Mouse (Mus musculus): Measurements from ENCODE around the gene Kctd13.
"Not testable (repeated sequence)": the region's sequence is repeated elsewhere in the genome, so short reads cannot be mapped to it uniquely, and the experiment has no call there.

Gene Kctd13

DNA sequence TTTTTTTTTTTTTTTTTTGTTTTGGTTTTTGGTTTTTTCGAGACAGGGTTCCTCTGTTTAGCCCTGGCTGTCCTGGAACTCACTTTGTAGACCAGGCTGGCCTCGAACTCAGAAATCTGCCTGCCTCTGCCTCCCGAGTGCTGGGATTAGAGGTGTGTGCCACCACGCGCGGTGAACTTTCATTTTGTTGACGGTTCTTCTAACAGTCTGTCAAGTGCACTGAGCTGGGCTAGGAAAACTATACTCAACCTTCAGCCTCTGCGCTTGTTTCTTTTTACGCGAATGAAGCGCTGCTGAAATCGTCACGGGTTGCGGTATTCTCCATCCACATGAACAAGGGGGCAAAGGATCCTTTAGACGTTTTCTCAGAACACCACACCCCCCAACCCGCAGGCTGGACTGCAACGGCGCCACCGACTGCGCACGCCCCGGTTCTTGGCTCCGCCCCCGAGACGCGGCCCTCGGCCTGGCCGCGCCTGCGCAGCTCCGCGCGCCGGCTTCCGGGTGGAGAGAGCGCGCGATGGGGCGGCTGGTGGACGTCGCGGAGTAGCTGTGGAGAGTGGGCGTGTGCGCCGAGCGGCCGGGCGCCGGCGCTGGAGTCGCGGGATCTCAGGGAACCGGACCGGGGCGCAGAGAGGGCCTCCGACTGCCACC lies at the start of gene Kctd13:
TSS of gene Kctd13 (plus strand) at position 496 of the 654 bp plus-strand sequence.
- DNase-seq, result peak; percentile 93

GRCm38 (mm10) chr7:126881040-126881439 lies 47.6 kb upstream of the Kctd13 start:
- DNase-seq, result peak; percentile 81

GRCm38 (mm10) chr7:126883731-126884181 lies 44.9 kb upstream of the Kctd13 start:
- no peak for DNase-seq

DNA sequence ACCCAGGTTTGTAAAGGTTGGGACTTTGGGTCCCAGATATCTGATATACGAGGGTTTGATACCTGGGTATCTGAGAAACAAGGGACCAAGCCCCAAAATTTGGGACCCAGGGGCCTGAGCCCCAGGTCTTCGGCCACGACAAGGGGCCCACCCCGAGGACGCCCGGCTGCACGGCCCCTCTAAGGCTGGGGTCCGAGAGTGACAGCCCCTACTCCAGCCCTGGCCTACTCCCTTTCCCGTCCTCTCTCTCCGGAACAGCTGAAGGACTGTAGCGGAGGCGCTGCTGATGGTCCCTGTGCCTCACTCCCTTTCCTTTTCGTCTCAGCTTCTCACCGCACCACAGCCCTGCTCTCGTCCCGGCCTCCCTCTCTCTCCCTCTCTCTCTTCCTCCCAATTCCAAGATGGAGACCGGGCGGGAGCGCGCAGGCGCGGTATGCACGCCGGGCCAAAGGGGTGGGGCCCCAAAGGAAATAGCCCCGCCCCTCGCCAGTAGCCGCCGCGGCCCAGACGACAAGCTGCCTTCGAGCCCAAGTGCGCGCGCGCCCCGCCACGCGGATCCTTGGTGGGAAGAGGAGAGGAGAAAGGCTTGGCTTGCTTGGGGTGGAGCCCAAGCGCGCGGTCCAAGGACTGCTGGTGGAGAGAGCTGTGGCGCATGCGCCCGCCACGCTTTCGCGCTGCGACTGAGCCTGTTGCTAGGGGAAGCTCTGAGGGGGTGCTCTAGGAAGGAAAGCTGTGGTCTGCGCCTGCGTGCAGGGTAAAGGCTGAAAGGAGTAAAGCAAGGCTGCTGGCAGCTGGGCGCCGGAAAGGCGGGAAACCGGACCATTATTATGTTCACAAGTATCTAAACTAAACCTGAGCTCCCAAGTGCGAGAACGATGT lies 44.2 kb upstream of the Kctd13 start, which contains the start of gene Taok2:
TSS of gene Taok2 (minus strand) at position 418 of the 879 bp plus-strand sequence.
- peak; percentile 98 for DNase-seq

GRCm38 (mm10) chr7:126887281-126887680 lies 41.4 kb upstream of the Kctd13 start:
- DNase-seq, result no peak

- peak; percentile 63 for DNase-seq
Measured at GRCm38 (mm10) chr7:126888852-126889251, 39.8 kb upstream of the Kctd13 start.

DNA sequence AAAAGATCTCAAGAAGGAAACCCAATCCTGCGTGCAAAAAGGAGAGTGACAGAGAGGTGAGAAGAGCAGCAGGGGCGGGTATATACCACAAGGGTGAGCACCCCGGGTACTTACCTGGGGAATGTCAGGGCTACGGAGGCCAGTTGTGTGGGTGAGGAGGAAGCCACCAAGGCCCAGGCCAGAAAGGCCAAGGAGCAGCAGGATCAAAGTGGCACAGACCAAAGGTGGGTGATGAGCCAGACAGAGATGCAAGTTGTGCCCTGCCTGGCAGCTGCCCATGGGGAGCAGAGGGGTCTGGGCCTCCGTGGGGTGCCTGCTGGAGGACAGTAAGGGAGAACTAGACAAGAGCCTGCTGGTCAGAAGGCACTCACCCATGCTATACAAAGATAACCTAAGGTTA lies 31.8 kb upstream of the Kctd13 start:
- DNase-seq, result no peak

DNA sequence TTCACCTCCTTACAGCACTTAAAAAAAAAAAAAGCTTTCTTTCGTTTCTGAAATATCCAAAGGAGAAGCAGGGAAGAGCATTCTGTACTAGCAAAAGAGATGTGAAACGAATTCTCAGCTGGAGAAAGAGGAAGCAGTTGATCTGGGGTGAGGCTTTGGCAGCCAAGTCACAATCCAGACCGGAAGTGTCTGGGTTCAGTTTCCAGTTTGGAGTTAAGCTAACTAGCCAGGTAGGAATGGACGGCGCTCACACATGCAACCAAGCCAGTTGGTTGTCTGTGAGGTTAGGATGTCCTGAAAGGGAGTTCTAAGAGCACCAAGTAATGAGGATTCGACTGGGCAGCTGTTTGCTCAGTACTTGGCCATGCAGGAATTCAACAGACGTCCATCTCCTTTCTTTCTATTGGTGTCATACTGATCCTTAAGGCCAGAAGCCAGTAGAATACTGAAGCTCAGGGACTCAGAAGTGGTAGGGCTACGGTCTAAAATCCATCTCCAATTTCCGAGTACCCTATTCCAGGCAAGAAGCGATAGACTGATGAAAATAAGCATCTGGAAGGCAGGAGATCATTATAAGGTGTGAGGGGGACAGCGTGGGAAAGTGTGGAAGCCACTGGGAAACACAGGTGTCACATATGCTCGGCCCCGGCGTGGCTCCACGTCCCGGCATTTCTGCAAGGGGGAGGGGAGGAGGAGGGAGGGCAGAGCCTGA lies 31.1 kb upstream of the Kctd13 start:
- peak; percentile 69 for DNase-seq

DNA sequence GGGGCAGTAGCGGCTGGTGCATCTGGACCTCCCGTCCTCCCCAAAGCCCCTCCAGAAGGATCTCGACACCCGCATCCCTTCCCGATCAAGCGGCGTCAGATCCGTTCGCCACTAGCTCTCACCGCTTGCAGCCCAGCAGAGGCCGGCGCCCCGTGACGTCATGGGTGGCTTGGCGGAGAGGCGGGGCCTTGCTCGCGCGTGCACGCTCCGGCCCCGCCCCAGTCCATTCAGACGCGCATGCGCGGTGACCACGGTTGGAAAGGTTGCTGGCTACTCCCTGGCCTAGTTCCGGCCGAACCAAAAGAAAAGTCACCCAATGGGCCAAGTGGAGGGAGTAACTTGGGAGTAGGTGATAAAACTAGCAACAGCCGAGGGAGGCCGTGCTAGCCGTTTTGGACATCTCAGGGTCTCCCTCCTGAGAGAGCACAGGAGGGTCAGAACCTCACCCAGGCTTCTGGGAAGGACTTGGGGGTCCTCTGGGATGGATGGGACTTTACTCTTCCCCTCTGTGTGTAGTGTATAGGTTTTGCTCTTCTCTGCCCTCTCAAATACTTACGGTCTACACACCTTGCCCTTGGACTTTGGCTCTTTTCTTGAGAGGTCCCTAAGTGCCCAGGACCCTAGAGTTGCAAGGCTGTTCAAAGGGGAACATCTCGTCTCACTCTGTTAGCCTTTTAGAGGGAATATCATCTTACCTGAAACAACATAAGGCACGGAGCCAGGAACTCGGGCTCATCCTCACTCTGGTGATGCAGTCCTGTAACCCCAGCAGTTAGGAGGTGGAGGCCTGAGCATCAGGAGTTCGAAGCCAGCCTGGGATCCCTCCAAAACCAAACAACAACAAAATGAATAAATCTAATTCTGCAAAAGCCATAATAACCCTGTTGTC lies 30.3 kb upstream of the Kctd13 start:
- DNase-seq, result peak; percentile 97

DNA sequence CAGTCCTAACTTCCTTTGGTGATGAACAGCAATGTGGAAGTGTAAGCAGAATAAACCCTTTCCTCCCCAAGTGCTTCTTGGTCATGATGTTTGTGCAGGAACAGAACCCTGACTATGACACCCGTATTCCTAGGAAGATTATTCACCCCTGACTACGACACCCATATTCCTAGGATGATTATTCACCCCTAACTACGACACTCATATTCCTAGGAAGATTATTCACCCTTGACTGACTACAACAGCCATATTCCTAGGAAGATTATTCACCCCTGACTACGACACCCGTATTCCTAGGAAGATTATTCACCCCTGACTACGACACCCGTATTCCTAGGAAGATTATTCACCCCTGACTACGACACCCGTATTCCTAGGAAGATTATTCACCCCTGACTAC lies 28.9 kb upstream of the Kctd13 start:
- DNase-seq, result not testable (repeated sequence)

DNA sequence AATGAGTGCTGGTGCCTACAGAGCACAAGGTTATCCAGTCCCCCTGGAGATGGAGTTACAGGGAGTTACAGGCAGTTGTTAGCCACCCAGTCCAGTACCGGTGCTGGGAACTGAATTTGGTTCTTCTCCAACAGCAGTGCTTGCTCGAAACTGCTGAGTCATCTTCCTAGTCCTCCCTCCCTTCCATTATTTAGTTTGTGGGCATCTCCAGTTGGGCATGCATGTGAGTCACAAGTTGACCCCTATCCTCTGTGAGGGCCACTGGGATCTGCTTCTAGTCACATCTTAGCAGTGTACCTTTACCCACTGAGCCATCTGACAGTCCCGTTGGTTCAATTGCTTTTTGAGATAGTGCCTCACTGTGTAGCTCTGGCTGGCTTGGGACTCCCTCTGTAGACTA lies 23.1 kb upstream of the Kctd13 start:
- no peak for DNase-seq

- no peak for DNase-seq
Measured at GRCm38 (mm10) chr7:126914844-126915243, 13.8 kb upstream of the Kctd13 start.

DNA sequence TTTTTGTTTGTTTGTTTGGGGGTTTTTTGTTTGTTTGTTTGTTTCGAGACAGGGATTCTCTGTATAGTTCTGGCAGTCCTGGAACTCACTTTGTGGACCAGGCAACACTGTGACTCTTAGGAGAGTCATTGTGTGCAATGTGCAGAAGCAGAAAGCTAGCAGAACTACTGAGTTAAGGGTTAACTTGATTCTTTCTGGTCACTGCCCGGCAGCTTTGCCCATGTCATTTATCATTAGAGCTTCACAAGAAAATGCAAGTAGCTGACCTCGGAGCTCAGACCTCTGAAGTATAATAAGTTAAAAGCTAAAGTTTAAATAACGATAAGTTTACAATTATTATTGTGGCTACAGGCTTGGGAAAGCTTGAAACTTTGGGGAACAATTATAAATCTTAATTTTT lies 10.3 kb upstream of the Kctd13 start:
- DNase-seq, result not testable (repeated sequence)

- DNase-seq, result no peak
Measured at GRCm38 (mm10) chr7:126919973-126920372, 8.7 kb upstream of the Kctd13 start.

GRCm38 (mm10) chr7:126921563-126921962 lies 7.1 kb upstream of the Kctd13 start:
- no peak for DNase-seq

GRCm38 (mm10) chr7:126922624-126923060 lies 6.0 kb upstream of the Kctd13 start, which contains the start of gene Tmem219:
Tmem219 (minus strand) TSS chr7:126922917.
- DNase-seq, result peak; percentile 84

DNA sequence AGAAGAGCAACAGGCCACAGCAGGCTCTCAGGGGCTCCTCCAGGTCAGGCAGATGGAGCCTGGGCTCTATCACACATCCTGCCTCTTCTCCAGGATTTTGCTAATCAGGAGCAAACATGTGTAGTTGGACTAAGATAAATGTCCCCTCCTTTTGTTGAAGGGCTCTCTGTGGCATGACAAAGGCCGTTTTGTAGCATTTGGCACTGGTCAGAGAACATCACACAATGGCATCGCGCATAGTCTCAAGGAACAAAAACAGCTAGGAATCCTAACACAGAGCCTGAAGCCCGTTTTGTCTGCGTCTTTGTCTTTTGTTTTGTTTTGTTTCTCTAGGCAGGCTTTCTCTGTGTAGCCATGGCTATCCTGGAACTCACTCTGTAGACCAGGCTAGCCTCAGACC lies 4.7 kb upstream of the Kctd13 start:
- no peak for DNase-seq

DNA sequence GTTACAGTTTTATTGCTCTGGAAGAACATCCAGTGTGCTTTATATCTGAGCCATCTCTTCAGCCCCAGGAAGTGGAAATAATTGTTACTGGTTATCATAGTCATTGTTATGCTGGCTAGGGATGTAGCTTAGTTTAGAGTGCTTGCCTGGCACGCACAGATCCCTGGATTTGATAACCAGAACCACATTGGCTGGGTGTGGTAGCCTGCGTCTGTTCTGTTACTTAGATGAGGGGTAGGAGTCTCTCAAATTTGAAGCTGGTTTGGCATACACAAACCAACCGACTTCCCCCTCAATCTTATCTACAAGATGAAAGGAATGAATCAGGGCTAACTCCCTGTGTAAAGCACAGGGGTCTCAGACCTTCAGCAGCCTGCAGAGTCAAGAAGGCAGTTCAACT lies 2.4 kb upstream of the Kctd13 start:
- DNase-seq, result peak; percentile 19

DNA sequence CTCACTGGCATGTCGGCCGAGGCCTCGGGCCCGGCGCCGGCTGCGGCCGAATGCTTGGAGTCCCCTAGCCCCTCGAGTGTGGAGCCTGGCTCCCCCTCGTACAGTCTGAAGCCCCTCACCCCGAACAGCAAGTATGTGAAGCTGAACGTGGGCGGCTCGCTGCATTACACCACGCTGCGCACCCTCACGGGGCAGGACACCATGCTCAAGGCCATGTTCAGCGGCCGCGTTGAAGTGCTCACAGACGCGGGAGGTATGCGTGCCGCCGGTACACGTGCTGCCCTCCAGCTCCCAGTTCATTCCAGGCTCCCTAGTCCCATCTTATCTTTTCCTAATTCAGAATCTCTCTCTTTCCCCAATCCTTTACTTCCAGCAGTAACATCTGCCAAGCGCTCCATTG lies 367 bp downstream of the Kctd13 start:
- DNase-seq, result peak; percentile 23

GRCm38 (mm10) chr7:126932652-126933051 lies 4.0 kb downstream of the Kctd13 start:
- no peak for DNase-seq

DNA sequence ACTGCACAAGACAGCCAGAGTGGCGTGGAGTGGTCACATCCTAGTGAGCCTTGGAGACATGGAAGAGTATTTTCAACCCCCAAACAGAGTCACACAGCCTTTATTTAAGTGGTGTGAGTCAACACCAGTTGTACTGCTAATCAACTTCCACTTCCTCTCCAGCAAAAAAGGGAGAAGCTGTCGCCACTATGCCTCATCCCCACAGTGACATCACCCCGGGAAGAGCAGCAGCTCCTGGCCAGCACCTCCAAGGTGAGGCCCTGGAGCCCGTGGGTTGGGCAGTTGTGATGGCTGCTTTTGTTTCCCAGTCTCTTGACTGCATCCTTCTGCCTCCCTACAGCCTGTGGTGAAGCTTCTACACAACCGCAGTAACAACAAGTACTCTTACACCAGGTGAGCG lies 12.5 kb downstream of the Kctd13 start:
- DNase-seq, result no peak

- no peak for DNase-seq
Measured at GRCm38 (mm10) chr7:126941801-126942200, 13.1 kb downstream of the Kctd13 start.

Measured in lung, postnatal 36 days (tissue).